Mouse (Mus musculus): ENCODE results near the gene Arvcf. TPM values are rescaled to one million over a fixed set of nuclear protein-coding genes. Genes with fewer than 3 reads are reported as not detected.

Gene Arvcf
- polyA plus RNA-seq, 1 experiment from 2014 or later: 25.6 TPM

DNA sequence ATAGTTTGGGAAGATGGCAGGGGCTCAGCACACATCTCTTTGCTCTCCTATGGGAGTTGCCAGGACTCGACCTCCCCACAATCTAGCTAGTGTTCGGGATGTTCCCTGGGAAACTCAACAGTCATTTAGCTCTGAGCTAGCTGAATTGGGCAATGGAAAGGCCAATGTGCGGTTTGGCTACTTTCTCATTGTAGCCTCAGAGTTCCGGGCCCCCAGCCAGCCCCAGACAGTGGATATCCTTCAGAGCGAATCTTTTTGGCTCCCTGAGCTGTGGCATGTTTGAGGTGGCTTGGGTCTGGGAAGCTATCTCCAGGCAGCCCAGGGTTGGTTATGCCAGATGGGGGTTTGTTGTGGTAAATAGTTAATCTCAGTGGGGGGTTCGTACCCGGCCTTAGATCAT lies 38.5 kb downstream of the Arvcf start:
- ChIA-PET POLR2A (no interaction called here), CTCF (interaction anchor here (1.0 to 1.6 kb wide), 4 partner anchors 11 to 57 kb away, joined by 3 to 4 read pairs (median 4); no protein-coding TSS in a partner anchor)
- no peak for ATAC-seq
- DNase-seq (ENCODE audit: low read depth, low spot score): no peak
- TF ChIP-seq CTCF (IDR thresholded peaks at IDR 0.05): no peak
- in situ Hi-C loops (cut with MboI; ENCODE audit: low pct_unique_long_range_greater_than_20kb): loop anchor here (5.0 kb wide), 1 partner anchor 34 kb away; no protein-coding TSS in a partner anchor
- no peaks in the 10 kb centered on the region for H3K27me3 ChIP-seq

GRCm38 (mm10) chr16:18386972-18387371 lies 39.0 kb downstream of the Arvcf start:
- ChIA-PET CTCF (interaction anchor here (0.7 to 1.6 kb wide), 4 partner anchors 9 to 42 kb away, joined by 3 to 4 read pairs (median 3); no protein-coding TSS in a partner anchor), POLR2A (no interaction called here)
- no peaks in the 10 kb centered on the region for H3K27me3 ChIP-seq
- in situ Hi-C loops (cut with MboI; ENCODE audit: low pct_unique_long_range_greater_than_20kb): loop anchor here (5.0 kb wide), 1 partner anchor 35 kb away; no protein-coding TSS in a partner anchor
- DNase-seq (ENCODE audit: low read depth, low spot score) (no peak), ATAC-seq (no peak)
- no peak for TF ChIP-seq CTCF (IDR thresholded peaks at IDR 0.05)

- ChIA-PET POLR2A (no interaction called here), CTCF (interaction anchor here (0.7 to 1.6 kb wide), 3 partner anchors 10 to 43 kb away, joined by 3 to 4 read pairs (median 3); no protein-coding TSS in a partner anchor)
- ATAC-seq (no peak), DNase-seq (ENCODE audit: low read depth, low spot score) (no peak)
- no peaks in the 10 kb centered on the region for H3K27me3 ChIP-seq
- in situ Hi-C loops (cut with MboI; ENCODE audit: low pct_unique_long_range_greater_than_20kb): loop anchor here (5.0 kb wide), 1 partner anchor 36 kb away; no protein-coding TSS in a partner anchor
- no peak for TF ChIP-seq CTCF (IDR thresholded peaks at IDR 0.05)
These were observed 40.0 kb downstream of the Arvcf start for GRCm38 (mm10) chr16:18387704-18388582.

- H3K27me3 ChIP-seq: no peaks in the 10 kb centered on the region
- ChIA-PET POLR2A (interaction anchor here (0.6 kb wide), 1 partner anchor 109 kb away, joined by 3 read pairs; no protein-coding TSS in a partner anchor), CTCF (interaction anchor here (1.1 kb wide), 1 partner anchor 11 kb away, joined by 3 read pairs; no protein-coding TSS in a partner anchor)
- in situ Hi-C loops (cut with MboI; ENCODE audit: low pct_unique_long_range_greater_than_20kb): loop anchor here (5.0 kb wide), 1 partner anchor 37 kb away; no protein-coding TSS in a partner anchor
- DNase-seq (ENCODE audit: low read depth, low spot score): no peak
- no peak for TF ChIP-seq CTCF (IDR thresholded peaks at IDR 0.05)
- ATAC-seq: no peak
These were observed 40.8 kb downstream of the Arvcf start for GRCm38 (mm10) chr16:18388583-18389435.

GRCm38 (mm10) chr16:18390399-18390798 lies 42.4 kb downstream of the Arvcf start:
- TF ChIP-seq CTCF (IDR thresholded peaks at IDR 0.05): no peak
- in situ Hi-C loops (cut with MboI; ENCODE audit: low pct_unique_long_range_greater_than_20kb): no loop called here
- no peaks in the 10 kb centered on the region for H3K27me3 ChIP-seq
- CTCF ChIA-PET: interaction anchor here (1.7 kb wide), 1 partner anchor 14 kb away, joined by 3 read pairs; no protein-coding TSS in a partner anchor
- POLR2A ChIA-PET: no interaction called here
- ATAC-seq (no peak), DNase-seq (ENCODE audit: low read depth, low spot score) (no peak)

GRCm38 (mm10) chr16:18391127-18391526 lies 43.1 kb downstream of the Arvcf start:
- TF ChIP-seq CTCF (IDR thresholded peaks at IDR 0.05): no peak
- ChIA-PET CTCF (interaction anchor here (1.7 kb wide), 1 partner anchor 15 kb away, joined by 3 read pairs; no protein-coding TSS in a partner anchor), POLR2A (interaction anchor here (1.5 kb wide), 1 partner anchor 14 kb away, joined by 4 read pairs; no protein-coding TSS in a partner anchor)
- ATAC-seq (no peak), DNase-seq (ENCODE audit: low read depth, low spot score) (no peak)
- in situ Hi-C loops (cut with MboI; ENCODE audit: low pct_unique_long_range_greater_than_20kb): no loop called here
- H3K27me3 ChIP-seq: no peaks in the 10 kb centered on the region

DNA sequence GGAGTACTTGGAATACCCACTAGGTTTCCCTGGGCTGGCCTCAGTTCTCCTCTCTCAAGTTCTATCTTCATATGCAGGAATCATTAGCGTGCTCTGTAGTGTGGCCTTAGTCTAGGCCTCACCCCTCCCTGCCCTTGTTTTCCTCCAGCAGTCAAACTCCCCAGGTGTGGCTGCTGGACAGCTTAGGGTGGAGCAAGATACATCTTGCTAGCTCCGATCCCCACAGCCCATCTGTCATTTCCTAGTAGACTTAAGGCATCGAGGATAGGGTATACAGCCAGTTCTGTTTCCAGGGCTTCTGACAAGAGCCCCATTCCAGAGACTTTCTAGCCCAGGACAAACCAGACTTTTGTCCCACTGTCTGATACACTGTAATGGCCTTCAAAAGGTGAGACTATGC lies 43.7 kb downstream of the Arvcf start:
- TF ChIP-seq CTCF (IDR thresholded peaks at IDR 0.05): no peak
- ATAC-seq: no peak
- in situ Hi-C loops (cut with MboI; ENCODE audit: low pct_unique_long_range_greater_than_20kb): no loop called here
- no peaks in the 10 kb centered on the region for H3K27me3 ChIP-seq
- CTCF ChIA-PET: interaction anchor here (1.9 kb wide), 1 partner anchor 44 kb away, joined by 5 read pairs; the partner anchor contains the start of genes Arvcf and Tango2
- POLR2A ChIA-PET: interaction anchor here (1.5 kb wide), 1 partner anchor 13 kb away, joined by 4 read pairs; no protein-coding TSS in a partner anchor
- DNase-seq (ENCODE audit: low read depth, low spot score): no peak

GRCm38 (mm10) chr16:18392469-18393426 lies 44.8 kb downstream of the Arvcf start:
- ATAC-seq: peak; percentile 79
- no peak for TF ChIP-seq CTCF (IDR thresholded peaks at IDR 0.05)
- CTCF ChIA-PET: interaction anchor here (1.7 to 1.9 kb wide), 2 partner anchors 33 to 45 kb away, joined by 5 read pairs; partner anchors contain the start of genes Arvcf and Tango2
- DNase-seq (ENCODE audit: low read depth, low spot score): no peak
- POLR2A ChIA-PET: interaction anchor here (0.6 to 1.5 kb wide), 2 partner anchors 12 to 86 kb away, joined by 4 read pairs; no protein-coding TSS in a partner anchor
- no peaks in the 10 kb centered on the region for H3K27me3 ChIP-seq
- in situ Hi-C loops (cut with MboI; ENCODE audit: low pct_unique_long_range_greater_than_20kb): no loop called here

GRCm38 (mm10) chr16:18393595-18393994 lies 45.6 kb downstream of the Arvcf start:
- CTCF ChIA-PET: interaction anchor here (1.7 to 1.9 kb wide), 2 partner anchors 32 to 46 kb away, joined by 5 read pairs; partner anchors contain the start of genes Arvcf and Tango2
- no peaks in the 10 kb centered on the region for H3K27me3 ChIP-seq
- no peak for TF ChIP-seq CTCF (IDR thresholded peaks at IDR 0.05)
- POLR2A ChIA-PET: no interaction called here
- in situ Hi-C loops (cut with MboI; ENCODE audit: low pct_unique_long_range_greater_than_20kb): no loop called here
- DNase-seq (ENCODE audit: low read depth, low spot score) (no peak), ATAC-seq (no peak)
